Mouse (Mus musculus) liver, adult 2 months (tissue): ENCODE data around the gene Atrnl1.

ENCODE experiments used
- CTCF ChIP-seq: fragments of 200-500 bp; IDR thresholded peaks from 2 replicates; pipeline ENCODE4 v1.5.1; 2011; ENCODE audit warnings: low read depth, low read length, control low read depth
- POLR2A ChIP-seq: fragments of 200-500 bp; IDR thresholded peaks from 2 replicates; pipeline ENCODE4 v1.6.1; 2011; ENCODE audit warnings: low read length, control low read depth; ENCODE audit not compliant: insufficient read depth; ENCODE audit errors: extremely low read depth

GRCm38 (mm10) chr19:58065001-58065314 is 454.1 kb downstream of the Atrnl1 start:
- TF ChIP-seq POLR2A, result no peak
- TF ChIP-seq CTCF, result no peak
